Mouse (Mus musculus) heart, embryonic 14.5 days (tissue): Measurements from ENCODE around the gene Recql. TPM values are rescaled to one million over a fixed set of nuclear protein-coding genes. Genes with fewer than 3 reads are reported as not detected.
"Not testable (repeated sequence)": the region's sequence is repeated elsewhere in the genome, so short reads cannot be mapped to it uniquely, and the experiment has no call there.

Experiments used
- ATAC-seq: fragments of 200-750 bp; cut with Nextera tagmentation; 2 replicates; pipeline ENCODE4 v1.8.0; 2017; ENCODE audit warnings: low read depth, moderate TSS enrichment; ENCODE audit not compliant: insufficient number of reproducible peaks, insufficient read depth, low FRiP score
- H3K27ac ChIP-seq, 2 experiments: fragments of 200-500 bp in 1 of 2; fragments of 300-500 bp in 1 of 2; sonication (generic) in 1 of 2; replicated peaks in 1 of 2; 2 replicates each; pipeline ENCODE4 v1.5.1; 2012 to 2014; ENCODE audit warnings: low read depth in 2 of 2, low read length in 2 of 2, control low read depth in 1 of 2, mild to moderate bottlenecking in 1 of 2, mixed read lengths in 1 of 2; ENCODE audit not compliant: control insufficient read depth in 1 of 2, insufficient read depth in 1 of 2
- H3K27me3 ChIP-seq: fragments of 300-500 bp; sonication (generic); 2 replicates; pipeline ENCODE4 v1.6.1; 2014; ENCODE audit warnings: mild to moderate bottlenecking, low read length, control low read depth; ENCODE audit not compliant: control insufficient read depth, insufficient read depth
- H3K36me3 ChIP-seq: fragments of 300-500 bp; sonication (generic); 2 replicates; pipeline ENCODE4 v1.6.1; 2014; ENCODE audit warnings: mild to moderate bottlenecking, control low read depth, low read length, mixed read lengths; ENCODE audit not compliant: control insufficient read depth, insufficient read depth
- H3K4me1 ChIP-seq, 2 experiments: fragments of 200-500 bp in 1 of 2; fragments of 300-500 bp in 1 of 2; sonication (generic) in 1 of 2; 2 replicates each; pipeline ENCODE4 v1.6.1; 2012 to 2014; ENCODE audit warnings: low read length in 2 of 2, control low read depth in 1 of 2, mixed read lengths in 1 of 2; ENCODE audit not compliant: control insufficient read depth in 2 of 2, insufficient read depth in 2 of 2
- H3K4me2 ChIP-seq: fragments of 300-500 bp; sonication (generic); 2 replicates; pipeline ENCODE4 v1.6.1; 2014; ENCODE audit warnings: mild to moderate bottlenecking, low read length
- H3K4me3 ChIP-seq, 2 experiments: fragments of 200-500 bp in 1 of 2; fragments of 300-500 bp in 1 of 2; sonication (generic) in 1 of 2; 2 replicates each; pipeline ENCODE4 v1.5.1; 2012 to 2014; ENCODE audit warnings: low read length in 2 of 2, mild to moderate bottlenecking in 2 of 2, control low read depth in 1 of 2, low read depth in 1 of 2, moderate library complexity in 1 of 2; ENCODE audit not compliant: control insufficient read depth in 1 of 2, insufficient read depth in 1 of 2
- H3K9ac ChIP-seq: fragments of 300-500 bp; sonication (generic); 2 replicates; pipeline ENCODE4 v1.6.1; 2014; ENCODE audit warnings: mild to moderate bottlenecking, low read length
- H3K9me3 ChIP-seq: fragments of 300-500 bp; sonication (generic); 2 replicates; pipeline ENCODE4 v1.6.1; 2016; ENCODE audit warnings: low read length, control low read depth; ENCODE audit not compliant: control insufficient read depth
- WGBS: fragments of 180-500 bp; shearing (Covaris S2); extraction: QIAGEN DNeasy Blood & Tissue Kit; methylation state at CpG from one replicate; pipeline ENCODE4 v1.1.7; 2014; 5-methylcytosine and 5-hydroxymethylcytosine counted together
- polyA plus RNA-seq: library from polyadenylated mRNA; unstranded; fragments of >200 nt; fragmentation: Nextera tagmentation; extraction: Ambion mirVana; gene quantifications from 2 replicates; pipeline ENCODE4 v1.2.1, GENCODE M21; 2014

Recql gene
- polyA plus RNA-seq, 1 experiment from 2014 or later: 18.1 TPM

GRCm38 (mm10) chr6:142365742-142366472 is 21.0 kb downstream of the Recql start:
- H3K27ac ChIP-seq: no peak overlapping the region
- no peaks in the 10 kb centered on the region for H3K27me3 ChIP-seq
- H3K9ac ChIP-seq: no peak overlapping the region
- no peak overlapping the region for H3K4me3 ChIP-seq
- 67% methylated on average over 8 of the region's 8 CpGs for WGBS
- no peak overlapping the region for H3K4me2 ChIP-seq
- no peaks in the 10 kb centered on the region for H3K4me1 ChIP-seq
- H3K9me3 ChIP-seq: no peaks in the 10 kb centered on the region
- H3K36me3 ChIP-seq: peaks cover 90% of the 10 kb centered on the region
- ATAC-seq: no peak

- Histone ChIP-seq H3K27me3 (no peaks in the 10 kb centered on the region), H3K27ac (no peak overlapping the region), H3K4me2 (no peak overlapping the region), H3K36me3 (peaks cover 91% of the 10 kb centered on the region), H3K4me3 (no peak overlapping the region), H3K4me1 (no peaks in the 10 kb centered on the region), H3K9me3 (no peaks in the 10 kb centered on the region), H3K9ac (no peak overlapping the region)
- WGBS: 75% methylated on average over 9 of the region's 9 CpGs
- no peak for ATAC-seq
These were observed 23.8 kb downstream of the Recql start for GRCm38 (mm10) chr6:142363019-142363576.

GRCm38 (mm10) chr6:142362036-142362435 is 24.9 kb downstream of the Recql start:
- peaks cover 90% of the 10 kb centered on the region for H3K36me3 ChIP-seq
- no peaks in the 10 kb centered on the region for H3K27me3 ChIP-seq
- no peaks in the 10 kb centered on the region for H3K4me1 ChIP-seq
- H3K9me3 ChIP-seq: no peaks in the 10 kb centered on the region
- H3K4me3 ChIP-seq: no peak overlapping the region
- no peak overlapping the region for H3K9ac ChIP-seq
- H3K27ac ChIP-seq: no peak overlapping the region
- H3K4me2 ChIP-seq: no peak overlapping the region
- no peak for ATAC-seq
- 86% methylated on average over 6 of the region's 6 CpGs for WGBS

GRCm38 (mm10) chr6:142357106-142357505 is 29.8 kb downstream of the Recql start:
- no peak overlapping the region for H3K9ac ChIP-seq
- H3K4me2 ChIP-seq: no peak overlapping the region
- H3K36me3 ChIP-seq: peaks cover 87% of the 10 kb centered on the region
- ATAC-seq: no peak
- H3K9me3 ChIP-seq: no peaks in the 10 kb centered on the region
- H3K27ac ChIP-seq: no peak overlapping the region
- no peaks in the 10 kb centered on the region for H3K4me1 ChIP-seq
- no peak overlapping the region for H3K4me3 ChIP-seq
- H3K27me3 ChIP-seq: no peaks in the 10 kb centered on the region
- 59% methylated on average over 7 of the region's 7 CpGs for WGBS

DNA sequence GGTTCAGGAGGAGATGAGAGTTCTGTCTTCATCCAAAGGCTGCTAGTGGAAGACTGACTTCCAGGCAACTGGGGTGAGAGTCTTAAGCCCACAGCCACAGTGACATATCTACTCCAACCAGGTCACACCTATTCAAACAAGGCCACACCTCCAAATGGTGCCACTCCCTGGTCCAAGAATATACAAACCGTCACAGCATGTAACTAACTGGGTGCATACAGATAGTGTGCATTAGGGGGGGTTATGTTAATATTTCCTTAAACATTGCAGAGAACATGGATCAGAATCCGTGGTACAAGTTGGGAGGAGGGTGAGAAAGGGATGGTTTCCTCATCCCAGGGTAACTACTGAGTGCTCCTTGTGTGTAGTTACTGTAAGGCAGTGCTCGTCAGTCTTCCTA is 34.8 kb downstream of the Recql start:
- WGBS: 86% methylated on average over 3 of the region's 3 CpGs
- H3K9ac ChIP-seq, H3K9me3 ChIP-seq, ATAC-seq, H3K4me1 ChIP-seq, H3K4me2 ChIP-seq, H3K27ac ChIP-seq, H3K4me3 ChIP-seq, H3K27me3 ChIP-seq: not testable (repeated sequence)
- peaks cover 77% of the 10 kb centered on the region for H3K36me3 ChIP-seq

GRCm38 (mm10) chr6:142347431-142348385 is 39.2 kb downstream of the Recql start:
- no peak overlapping the region for H3K4me2 ChIP-seq
- 67% methylated on average over 11 of the region's 11 CpGs for WGBS
- no peak overlapping the region for H3K27ac ChIP-seq
- H3K36me3 ChIP-seq: peaks cover 44% of the 10 kb centered on the region
- H3K4me1 ChIP-seq: peaks cover 0 to 7% of the 10 kb centered on the region in 2 experiments; a peak in 2 of 4 replicates
- H3K9me3 ChIP-seq: no peaks in the 10 kb centered on the region
- H3K4me3 ChIP-seq: no peak overlapping the region
- H3K27me3 ChIP-seq: no peaks in the 10 kb centered on the region
- no peak overlapping the region for H3K9ac ChIP-seq
- ATAC-seq: no peak
